Mouse (Mus musculus) hematopoietic stem cell, adult 5-6 weeks (primary cell): ENCODE measurements around the gene Rplp0. TPM values are rescaled to one million over a fixed set of nuclear protein-coding genes. Genes with fewer than 3 reads are reported as not detected.

Source experiments
- ATAC-seq, 2 experiments: fragments of 125-278 bp in 1 of 2; replicated peaks in 1 of 2; 2 replicates each; pipeline ENCODE4 v1.8.0; 2016 to 2017; ENCODE audit warnings: inconsistent platforms in 2 of 2, mild to moderate bottlenecking in 2 of 2, moderate number of reproducible peaks in 2 of 2, low read depth in 1 of 2, moderate TSS enrichment in 1 of 2; ENCODE audit not compliant: low FRiP score in 2 of 2, poor library complexity in 2 of 2, severe bottlenecking in 2 of 2, insufficient read depth in 1 of 2, low TSS enrichment in 1 of 2
- total RNA-seq: library from RNA; stranded (forward); fragments of 172-1452, 232-1000 nt; gene quantifications from 2 replicates; pipeline ENCODE4 v1.2.3, GENCODE M21; 2017

Rplp0 gene
- total RNA-seq, 1 experiment from 2014 or later = 1,280 TPM

DNA sequence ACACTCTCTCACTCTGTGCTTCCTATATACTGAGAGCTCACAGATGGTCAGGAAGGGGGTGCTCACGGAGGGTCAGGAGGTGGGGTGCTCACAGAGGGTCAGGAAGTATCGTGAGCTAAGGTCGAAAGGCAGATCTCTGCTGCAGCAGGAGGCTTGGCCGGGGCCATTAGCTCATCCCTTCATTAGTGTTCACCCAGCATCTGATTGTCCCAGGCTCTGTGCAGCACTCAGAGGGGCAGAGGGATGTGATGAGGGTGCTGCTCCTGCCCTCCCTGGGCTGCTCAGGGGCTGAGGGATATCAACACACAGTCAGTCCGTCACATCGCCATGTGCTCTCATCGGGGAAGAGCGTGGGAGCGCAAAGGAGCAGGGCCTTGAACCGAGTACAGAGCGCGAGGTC lies 34.8 kb upstream of the Rplp0 start:
- ATAC-seq = no peak

DNA sequence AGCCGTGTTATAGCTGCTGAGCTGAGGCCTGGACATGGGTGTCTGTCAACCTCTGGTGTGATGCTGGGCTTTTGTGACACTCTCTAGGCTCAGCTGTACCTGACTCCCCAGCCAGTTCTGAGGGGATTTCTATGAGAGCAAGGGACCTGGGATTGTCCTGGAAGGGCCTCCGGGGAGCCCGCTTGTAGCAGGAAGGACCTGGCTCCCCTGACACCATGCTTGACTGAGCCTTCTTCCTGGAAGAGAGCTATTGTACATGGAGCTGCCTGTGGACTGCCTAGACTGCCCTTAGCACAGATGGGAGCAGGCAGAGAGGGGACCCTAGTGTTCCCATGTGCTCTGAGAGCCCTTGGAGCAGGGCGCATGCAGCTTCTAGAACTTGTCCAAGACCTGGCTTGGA lies 33.9 kb upstream of the Rplp0 start:
- ATAC-seq = no peak

DNA sequence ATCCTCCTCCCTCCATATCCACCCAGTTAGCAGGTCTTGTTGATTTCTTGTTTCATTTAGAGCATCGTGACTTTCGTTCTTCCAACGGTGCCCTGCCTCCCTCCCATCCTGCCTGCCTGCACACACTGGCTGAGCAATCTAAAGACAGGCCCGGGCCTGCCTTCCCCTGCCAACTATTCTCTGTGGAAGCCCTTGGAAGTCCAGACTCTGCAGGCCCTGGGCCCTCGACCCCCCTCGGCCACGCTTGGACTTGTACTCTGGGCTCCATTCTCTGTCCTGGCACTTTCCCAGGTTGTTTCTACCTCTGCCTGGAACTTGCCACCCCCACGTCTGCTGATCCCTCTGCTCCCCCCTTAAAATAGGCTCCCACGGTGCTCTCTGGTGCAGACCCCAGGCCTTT lies 33.3 kb upstream of the Rplp0 start:
- ATAC-seq = no peak

- no peak for ATAC-seq
These were observed 32.6 kb upstream of the Rplp0 start for GRCm38 (mm10) chr5:115526456-115527202.

- no peak for ATAC-seq
These were observed 31.1 kb upstream of the Rplp0 start for GRCm38 (mm10) chr5:115528128-115528527.

- ATAC-seq = no peak
These were observed 29.9 kb upstream of the Rplp0 start for GRCm38 (mm10) chr5:115529364-115529741.

GRCm38 (mm10) chr5:115529742-115530446 lies 29.4 kb upstream of the Rplp0 start:
- peak; percentile 64 to 77 for ATAC-seq

GRCm38 (mm10) chr5:115530447-115530809 lies 28.8 kb upstream of the Rplp0 start:
- peak; percentile 17 to 34; a peak in 3 of 4 replicates for ATAC-seq

DNA sequence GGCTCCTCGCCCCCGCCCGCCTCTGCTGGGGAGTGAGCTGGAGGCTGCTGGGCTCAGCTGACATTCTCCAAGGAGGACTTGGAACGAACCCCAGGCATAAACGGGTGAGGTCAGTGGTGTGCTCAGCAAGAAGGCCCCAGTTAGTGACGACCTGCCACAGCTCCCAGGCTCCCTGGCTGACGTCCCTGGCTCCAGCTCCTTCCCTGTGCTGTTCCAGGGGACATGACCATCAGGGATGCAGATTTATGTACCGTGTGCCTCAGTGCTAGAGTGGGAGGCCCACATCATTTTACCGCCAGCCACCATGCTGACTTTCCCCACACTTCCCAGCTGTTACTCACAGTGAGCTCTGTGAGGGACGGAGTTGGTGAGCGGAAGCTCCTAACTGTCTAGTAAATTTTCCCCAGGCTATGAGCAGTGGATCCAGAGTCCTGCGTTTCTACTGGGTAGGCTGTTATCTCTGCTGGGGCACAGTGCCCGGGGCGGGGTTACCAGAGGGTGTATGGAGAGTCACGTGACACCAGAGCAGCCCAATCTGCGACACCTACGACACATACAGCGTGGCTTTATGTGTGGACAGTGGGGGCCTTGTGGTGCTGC lies 27.5 kb upstream of the Rplp0 start:
- ATAC-seq = no peak

GRCm38 (mm10) chr5:115534290-115534731 lies 25.0 kb upstream of the Rplp0 start:
- ATAC-seq = no peak

DNA sequence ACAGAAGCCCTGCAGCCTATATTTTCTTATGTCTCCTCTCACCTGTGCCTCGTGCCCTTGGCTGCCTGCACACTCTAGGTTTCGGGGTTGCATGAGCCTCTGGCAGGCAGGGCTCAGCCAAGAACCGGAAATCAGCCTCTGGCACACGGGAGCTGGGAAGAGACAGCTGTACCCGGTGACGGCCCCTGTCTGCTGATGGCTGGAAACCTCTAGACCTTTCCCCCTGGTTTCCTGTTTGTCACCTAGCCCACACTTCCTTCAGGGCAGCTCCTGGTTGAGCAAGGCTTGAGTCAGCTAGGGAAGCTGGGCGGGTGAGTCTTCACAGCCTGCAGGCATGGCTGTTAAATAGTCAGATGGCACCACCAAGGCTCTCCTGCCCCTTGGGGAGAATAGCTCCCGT lies 24.4 kb upstream of the Rplp0 start:
- peak in 1 of 2 experiments; percentile 22; a peak in 1 of 4 replicates for ATAC-seq

GRCm38 (mm10) chr5:115535635-115536034 lies 23.6 kb upstream of the Rplp0 start:
- peak in 1 of 2 experiments; percentile 43; a peak in 3 of 4 replicates for ATAC-seq

DNA sequence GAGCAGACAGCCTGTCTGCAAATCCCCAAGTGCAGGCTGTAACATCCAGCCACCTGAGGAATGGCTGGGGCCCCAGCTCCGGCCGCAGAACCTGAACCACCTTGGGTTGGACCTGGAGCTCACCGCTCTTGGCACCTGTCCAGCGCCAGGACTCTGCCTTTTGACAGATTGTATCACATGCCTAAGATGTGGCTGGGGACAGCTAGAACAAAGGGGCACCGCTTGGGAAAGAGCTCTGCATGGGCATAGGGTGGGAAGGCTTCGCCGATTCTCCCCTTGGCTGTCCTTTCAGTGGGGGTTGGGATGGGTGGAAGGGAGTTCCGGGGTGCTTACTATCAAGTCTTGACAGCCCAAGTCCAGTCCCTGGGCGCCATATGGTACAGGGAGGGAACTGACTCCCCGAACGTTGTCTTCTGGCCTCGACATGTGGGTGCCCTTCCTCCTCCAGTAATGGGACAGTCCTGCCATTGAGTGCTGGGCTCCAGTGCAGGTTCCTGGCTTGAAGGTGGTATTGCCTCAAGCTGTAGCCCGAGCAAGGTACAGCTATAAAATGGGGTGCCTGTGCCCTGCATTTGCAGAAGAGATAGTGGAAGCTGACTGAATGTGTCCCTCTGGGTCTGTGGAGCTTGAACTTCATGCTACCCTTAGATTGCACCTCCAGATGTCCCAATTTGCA lies 21.1 kb upstream of the Rplp0 start:
- no peak for ATAC-seq

DNA sequence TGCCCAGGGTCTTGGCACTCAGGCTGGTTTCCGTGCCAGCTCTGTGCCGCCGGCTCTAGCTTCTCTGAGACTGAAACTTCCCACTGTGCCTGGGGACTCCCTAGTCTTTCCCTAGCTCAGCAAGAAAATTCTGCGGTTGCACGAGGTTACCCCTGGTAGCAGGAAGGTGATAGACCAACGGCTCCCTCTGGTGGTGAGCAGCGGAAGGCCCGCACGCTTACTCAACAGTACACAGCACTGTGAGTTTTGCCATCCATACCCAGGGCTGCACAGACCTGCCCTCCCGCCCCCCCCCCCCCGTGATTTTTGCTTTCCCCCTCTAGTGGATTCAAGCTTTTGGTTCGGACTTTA lies 20.6 kb upstream of the Rplp0 start:
- peak; percentile 54 to 59 for ATAC-seq

DNA sequence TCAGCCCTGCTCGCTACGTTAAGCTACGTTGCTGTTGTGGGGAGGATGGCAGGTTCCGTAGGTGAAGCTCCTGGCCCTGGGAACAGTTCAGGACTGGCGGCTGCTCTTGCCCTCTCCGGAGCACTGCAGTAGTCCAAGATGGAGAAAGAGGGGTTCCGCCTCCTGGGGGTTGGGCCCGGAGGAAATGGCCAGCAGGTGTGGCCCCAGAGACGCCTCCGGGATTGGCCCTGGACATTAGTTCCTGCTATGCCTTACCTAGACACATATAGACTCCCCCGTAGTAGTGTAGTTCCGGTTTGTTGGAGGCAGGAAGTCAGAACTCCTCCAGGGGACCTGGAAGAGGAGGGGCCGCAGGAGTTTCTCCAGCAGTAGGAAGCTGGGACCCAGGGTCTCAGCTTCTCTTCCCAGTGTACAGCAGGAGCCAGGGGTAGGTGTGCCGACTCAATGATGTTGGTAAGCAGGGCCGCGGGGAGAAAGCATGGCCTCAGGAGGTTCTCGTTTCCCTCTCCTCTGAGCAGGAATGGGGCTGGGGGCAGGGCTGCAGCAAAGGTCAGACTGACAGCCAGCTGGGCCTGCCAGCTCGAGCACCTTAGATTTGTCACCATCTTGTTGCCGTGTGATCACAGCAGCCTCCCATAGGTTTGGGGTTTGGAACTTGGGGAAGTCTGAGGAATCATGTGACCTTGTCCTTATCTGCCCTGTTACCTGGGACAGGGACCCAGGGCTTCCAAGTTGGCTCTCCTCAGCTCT lies 16.5 kb upstream of the Rplp0 start:
- ATAC-seq = peak; percentile 20 to 57; a peak in 2 of 4 replicates

DNA sequence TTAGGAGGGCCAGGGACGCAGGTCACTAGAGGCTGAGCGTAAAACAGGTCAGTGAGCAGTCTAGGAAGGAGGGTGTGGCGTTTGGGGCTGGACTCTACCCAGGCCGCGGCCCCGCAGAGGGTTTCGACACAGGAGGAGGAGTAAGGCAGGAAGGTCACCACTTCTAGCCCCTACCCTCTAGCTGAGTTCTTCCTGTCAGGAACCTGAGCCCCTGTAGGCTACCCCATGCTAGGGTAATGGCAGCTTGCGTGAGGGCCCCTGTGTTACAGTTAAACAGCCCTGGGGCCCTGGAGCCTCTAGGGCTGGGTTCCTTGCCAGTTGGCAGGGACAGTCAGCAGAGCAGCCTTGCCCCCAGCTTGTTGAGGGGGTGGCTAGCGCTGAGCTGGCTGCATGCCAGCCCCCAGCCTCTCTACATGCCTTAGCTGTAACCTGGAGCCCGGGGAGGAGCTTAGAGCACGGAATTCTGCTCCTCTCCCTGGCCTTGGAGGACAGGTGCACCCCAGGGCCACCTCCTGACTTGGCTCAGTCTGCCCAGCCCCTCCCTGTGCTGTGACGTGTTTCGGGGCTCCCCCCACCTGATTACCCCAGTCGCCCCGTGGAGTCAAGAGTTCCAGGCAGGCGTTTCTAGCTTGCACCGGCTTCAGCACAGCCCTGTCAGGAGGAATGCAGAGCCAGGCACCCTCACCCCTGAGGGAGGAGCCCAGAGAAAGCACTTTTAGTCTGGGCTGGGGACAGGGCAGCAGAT lies 15.6 kb upstream of the Rplp0 start:
- ATAC-seq = peak; percentile 30 to 42
